Mouse (Mus musculus): ENCODE data around the gene Samt1. TPM values are rescaled to one million over a fixed set of nuclear protein-coding genes. Genes with fewer than 3 reads are reported as not detected.
A peak's percentile ranks its signal among the peaks of the same experiment; 100 is the strongest.
"Not testable (repeated sequence)": the region's sequence is repeated elsewhere in the genome, so short reads cannot be mapped to it uniquely, and the experiment has no call there.

The Samt1 gene
- not detected in 2 replicates for polyA plus RNA-seq (2014; fragmentation: Nextera tagmentation; extraction: Ambion mirVana)

GRCm38 (mm10) chrX:154012540-154012939, at the start of gene Samt1:
Gene Samt1 (minus strand): TSS chrX:154012640.
- not testable (repeated sequence) for H3K4me3 ChIP-seq (ENCODE audit: low read length); H3K27me3 ChIP-seq (ENCODE audit: control insufficient read depth, insufficient read depth, low read length); H3K27ac ChIP-seq (ENCODE audit: low read depth, low read length); H3K4me2 ChIP-seq (replicated peaks; ENCODE audit: low read depth, low read length); H3K4me1 ChIP-seq (ENCODE audit: control insufficient read depth, insufficient read depth, low read length); H3K9me3 ChIP-seq (ENCODE audit: control insufficient read depth, low read length); ATAC-seq (ENCODE audit: low FRiP score, low TSS enrichment); H3K36me3 ChIP-seq (ENCODE audit: control insufficient read depth, insufficient read depth, low read length); H3K9ac ChIP-seq (ENCODE audit: low read depth, low read length)

GRCm38 (mm10) chrX:154054939-154055338, 42.5 kb upstream of the Samt1 start, which contains the start of gene Gm10057:
Gene Gm10057 (minus strand): TSS chrX:154055039.
- H3K4me2 ChIP-seq (replicated peaks; ENCODE audit: low read depth, low read length); H3K27ac ChIP-seq (ENCODE audit: low read depth, low read length); H3K36me3 ChIP-seq (ENCODE audit: control insufficient read depth, insufficient read depth, low read length); ATAC-seq (ENCODE audit: low FRiP score, low TSS enrichment); H3K4me1 ChIP-seq (ENCODE audit: control insufficient read depth, insufficient read depth, low read length); H3K9me3 ChIP-seq (ENCODE audit: control insufficient read depth, low read length); H3K4me3 ChIP-seq (ENCODE audit: low read length); H3K27me3 ChIP-seq (ENCODE audit: control insufficient read depth, insufficient read depth, low read length); H3K9ac ChIP-seq (ENCODE audit: low read depth, low read length): not testable (repeated sequence)

- not testable (repeated sequence) for ATAC-seq (ENCODE audit: low FRiP score, low TSS enrichment); H3K4me1 ChIP-seq (ENCODE audit: control insufficient read depth, insufficient read depth, low read length); H3K27me3 ChIP-seq (ENCODE audit: control insufficient read depth, insufficient read depth, low read length); H3K9me3 ChIP-seq (ENCODE audit: control insufficient read depth, low read length); H3K36me3 ChIP-seq (ENCODE audit: control insufficient read depth, insufficient read depth, low read length); H3K4me3 ChIP-seq (ENCODE audit: low read length); H3K4me2 ChIP-seq (replicated peaks; ENCODE audit: low read depth, low read length); H3K27ac ChIP-seq (ENCODE audit: low read depth, low read length); H3K9ac ChIP-seq (ENCODE audit: low read depth, low read length)
These were observed 21.3 kb upstream of the Samt1 start, which contains the start of gene 4921511M17Rik for GRCm38 (mm10) chrX:154033727-154034126. Gene 4921511M17Rik (minus strand): TSS chrX:154033827.

GRCm38 (mm10) chrX:153976914-153977313, 35.5 kb downstream of the Samt1 start:
- H3K4me3 ChIP-seq (ENCODE audit: low read length); H3K27ac ChIP-seq (ENCODE audit: low read depth, low read length); H3K9ac ChIP-seq (ENCODE audit: low read depth, low read length); H3K4me2 ChIP-seq (replicated peaks; ENCODE audit: low read depth, low read length); H3K36me3 ChIP-seq (ENCODE audit: control insufficient read depth, insufficient read depth, low read length); H3K9me3 ChIP-seq (ENCODE audit: control insufficient read depth, low read length); H3K27me3 ChIP-seq (ENCODE audit: control insufficient read depth, insufficient read depth, low read length); H3K4me1 ChIP-seq (ENCODE audit: control insufficient read depth, insufficient read depth, low read length): not testable (repeated sequence)
- no CpG with 5 or more reads among the region's 2 CpGs for WGBS
- 0 out of 2 replicates have a peak, but pooled peaks have one; percentile 52 for ATAC-seq (ENCODE audit: low FRiP score, low TSS enrichment)

GRCm38 (mm10) chrX:153976467-153976866, 36.0 kb downstream of the Samt1 start:
- not testable (repeated sequence) for H3K36me3 ChIP-seq (ENCODE audit: control insufficient read depth, insufficient read depth, low read length); H3K4me1 ChIP-seq (ENCODE audit: control insufficient read depth, insufficient read depth, low read length); H3K4me3 ChIP-seq (ENCODE audit: low read length); H3K27me3 ChIP-seq (ENCODE audit: control insufficient read depth, insufficient read depth, low read length); H3K9ac ChIP-seq (ENCODE audit: low read depth, low read length); ATAC-seq (ENCODE audit: low FRiP score, low TSS enrichment); H3K4me2 ChIP-seq (replicated peaks; ENCODE audit: low read depth, low read length); H3K27ac ChIP-seq (ENCODE audit: low read depth, low read length); H3K9me3 ChIP-seq (ENCODE audit: control insufficient read depth, low read length)
- WGBS: 27% methylated on average over 4 of the region's 4 CpGs

- no peak overlapping the region for H3K9ac ChIP-seq (ENCODE audit: low read depth, low read length)
- H3K4me2 ChIP-seq (replicated peaks; ENCODE audit: low read depth, low read length): no peak overlapping the region
- H3K4me3 ChIP-seq (ENCODE audit: low read length): no peak overlapping the region
- no peaks in the 10 kb centered on the region for H3K4me1 ChIP-seq (ENCODE audit: control insufficient read depth, insufficient read depth, low read length)
- WGBS: 25% methylated on average over 2 of the region's 2 CpGs
- ATAC-seq (ENCODE audit: low FRiP score, low TSS enrichment): no peak
- no peaks in the 10 kb centered on the region for H3K36me3 ChIP-seq (ENCODE audit: control insufficient read depth, insufficient read depth, low read length)
- H3K27me3 ChIP-seq (ENCODE audit: control insufficient read depth, insufficient read depth, low read length): no peaks in the 10 kb centered on the region
- H3K9me3 ChIP-seq (ENCODE audit: control insufficient read depth, low read length): no peaks in the 10 kb centered on the region
- H3K27ac ChIP-seq (ENCODE audit: low read depth, low read length): no peak overlapping the region
These were observed 38.0 kb downstream of the Samt1 start for GRCm38 (mm10) chrX:153974450-153974849.

- not testable (repeated sequence) for H3K4me3 ChIP-seq (ENCODE audit: low read length); H3K27ac ChIP-seq (ENCODE audit: low read depth, low read length); H3K4me1 ChIP-seq (ENCODE audit: control insufficient read depth, insufficient read depth, low read length); H3K9ac ChIP-seq (ENCODE audit: low read depth, low read length); H3K36me3 ChIP-seq (ENCODE audit: control insufficient read depth, insufficient read depth, low read length); H3K27me3 ChIP-seq (ENCODE audit: control insufficient read depth, insufficient read depth, low read length); H3K4me2 ChIP-seq (replicated peaks; ENCODE audit: low read depth, low read length); H3K9me3 ChIP-seq (ENCODE audit: control insufficient read depth, low read length)
- ATAC-seq (ENCODE audit: low FRiP score, low TSS enrichment): peak; percentile 32; the same call in 1 of the 2 replicates
- no CpG with 5 or more reads among the region's 2 CpGs for WGBS
These were observed 59.6 kb downstream of the Samt1 start for GRCm38 (mm10) chrX:153952866-153953265.

Other genes with a start within 250 kb of the Samt1 start
- 14.8 and 19.6 TPM in 2 replicates for gene Spin2c, start 180.4 kb downstream of the Samt1 start, polyA plus RNA-seq (2014; fragmentation: Nextera tagmentation; extraction: Ambion mirVana)
- not detected in 2 replicates for gene 4921511M17Rik, start 21.2 kb upstream of the Samt1 start, polyA plus RNA-seq (2014; fragmentation: Nextera tagmentation; extraction: Ambion mirVana)
- not detected in 2 replicates for gene Gm10057, start 42.4 kb upstream of the Samt1 start, polyA plus RNA-seq (2014; fragmentation: Nextera tagmentation; extraction: Ambion mirVana)
- not detected in 2 replicates for gene Gm15140, start 108.0 kb upstream of the Samt1 start, polyA plus RNA-seq (2014; fragmentation: Nextera tagmentation; extraction: Ambion mirVana)

All from kidney, embryonic 14.5 days (tissue).